Mouse (Mus musculus): Measurements from ENCODE around the gene Ethe1. TPM values are rescaled to one million over a fixed set of nuclear protein-coding genes. Genes with fewer than 3 reads are reported as not detected.

Ethe1 gene
- 10 to 100 TPM; 13.1 to 29.9 TPM for polyA plus RNA-seq (2012; fragmentation: generic; extraction: Trizol)

GRCm38 (mm10) chr7:24587330-24588105 lies at the start of gene Ethe1, which contains the start of gene Zfp575:
Gene Ethe1, plus strand, starts transcription at chr7:24587543.
Gene Zfp575, minus strand, starts transcription at chr7:24587641.

GRCm38 (mm10) chr7:24546068-24546614 lies 41.2 kb upstream of the Ethe1 start, which contains the start of the genes Pinlyp and Xrcc1:
Gene Pinlyp, minus strand, starts transcription at chr7:24546118.
Gene Xrcc1, plus strand, starts transcription at chr7:24546289.

GRCm38 (mm10) chr7:24610144-24610878 lies 23.0 kb downstream of the Ethe1 start, which contains the start of gene Phldb3:
Gene Phldb3, plus strand, starts transcription at chr7:24610763.

GRCm38 (mm10) chr7:24636264-24636663 lies 48.9 kb downstream of the Ethe1 start, which contains the start of gene Lypd3:
Gene Lypd3, plus strand, starts transcription at chr7:24636550.

Other genes with a start within 250 kb of the Ethe1 start
- not detected for gene Lypd5, start 238.3 kb upstream of the Ethe1 start, polyA plus RNA-seq (2012; fragmentation: generic; extraction: Trizol)
- gene Kcnn4, start 217.3 kb upstream of the Ethe1 start, polyA plus RNA-seq (2012; fragmentation: generic; extraction: Trizol): 10 to 100 TPM; 28.9 to 90.8 TPM
- gene Smg9, start 187.9 kb upstream of the Ethe1 start, polyA plus RNA-seq (2012; fragmentation: generic; extraction: Trizol): 10 to 100 TPM; 16.1 to 17.6 TPM
- under 1 TPM in 1 of 2 experiments, not detected in 1; 0.07 TPM for gene Irgc1, start 135.2 kb upstream of the Ethe1 start, polyA plus RNA-seq (2012; fragmentation: generic; extraction: Trizol)
- 10 to 100 TPM in 1 of 2 experiments, 1 to 10 TPM in 1; 5.0 to 32.8 TPM for gene Plaur, start 125.1 kb upstream of the Ethe1 start, polyA plus RNA-seq (2012; fragmentation: generic; extraction: Trizol)
- gene Cadm4, start 105.5 kb upstream of the Ethe1 start, polyA plus RNA-seq (2012; fragmentation: generic; extraction: Trizol): under 1 TPM; 0.27 to 0.57 TPM
- gene Zfp428, start 80.5 kb upstream of the Ethe1 start, polyA plus RNA-seq (2012; fragmentation: generic; extraction: Trizol): 10 to 100 TPM; 25.3 to 58.2 TPM
- gene AC161166.1, start 75.1 kb upstream of the Ethe1 start, polyA plus RNA-seq (2012; fragmentation: generic; extraction: Trizol): under 1 TPM; 0.06 to 0.09 TPM
- gene Irgq, start 56.9 kb upstream of the Ethe1 start, polyA plus RNA-seq (2012; fragmentation: generic; extraction: Trizol): 10 to 100 TPM in 1 of 2 experiments, 1 to 10 TPM in 1; 2.1 to 10.9 TPM
- under 1 TPM in 1 of 2 experiments, not detected in 1; 0.13 TPM for gene Pinlyp, start 41.4 kb upstream of the Ethe1 start, polyA plus RNA-seq (2012; fragmentation: generic; extraction: Trizol)
- gene Xrcc1, start 41.3 kb upstream of the Ethe1 start, polyA plus RNA-seq (2012; fragmentation: generic; extraction: Trizol): 10 to 100 TPM; 39.6 to 44.0 TPM
- under 1 TPM in 1 of 2 experiments, not detected in 1; 0.05 TPM for gene Zfp575, start 98 bp downstream of the Ethe1 start, polyA plus RNA-seq (2012; fragmentation: generic; extraction: Trizol)
- under 1 TPM; 0.46 to 0.84 TPM for gene Phldb3, start 23.2 kb downstream of the Ethe1 start, polyA plus RNA-seq (2012; fragmentation: generic; extraction: Trizol)
- not detected for gene Lypd3, start 49.0 kb downstream of the Ethe1 start, polyA plus RNA-seq (2012; fragmentation: generic; extraction: Trizol)
- gene Tex101, start 89.1 kb downstream of the Ethe1 start, polyA plus RNA-seq (2012; fragmentation: generic; extraction: Trizol): under 1 TPM in 1 of 2 experiments, not detected in 1; 0.05 TPM
- not detected for gene BC049730, start 121.7 kb downstream of the Ethe1 start, polyA plus RNA-seq (2012; fragmentation: generic; extraction: Trizol)
- not detected for gene Gm4763, start 139.4 kb downstream of the Ethe1 start, polyA plus RNA-seq (2012; fragmentation: generic; extraction: Trizol)
- gene Cd177, start 172.8 kb downstream of the Ethe1 start, polyA plus RNA-seq (2012; fragmentation: generic; extraction: Trizol): not detected
- gene Ceacam10, start 189.7 kb downstream of the Ethe1 start, polyA plus RNA-seq (2012; fragmentation: generic; extraction: Trizol): not detected

All from C3H10T1/2 (cell line).